Mouse (Mus musculus): ENCODE results near the gene Prkg1. TPM values are rescaled to one million over a fixed set of nuclear protein-coding genes. Genes with fewer than 3 reads are reported as not detected.

The Prkg1 gene
- polyA plus RNA-seq, 1 experiment from 2014 or later, result 12.0 TPM

- 5% methylated on average over 4 of the region's 4 CpGs for WGBS
Observed at GRCm38 (mm10) chr19:30843052-30843564, 921.7 kb downstream of the Prkg1 start.

GRCm38 (mm10) chr19:30842640-30843039 lies 922.2 kb downstream of the Prkg1 start:
- Histone ChIP-seq H3K27me3 (ENCODE audit: insufficient read depth, poor library complexity, severe bottlenecking) (no peaks in the 10 kb centered on the region), H3K9me3 (no peaks in the 10 kb centered on the region), H3K36me3 (no peaks in the 10 kb centered on the region), H3K27ac (no peak overlapping the region), H3K4me3 (no peak overlapping the region), H3K4me1 (peaks cover 11% of the 10 kb centered on the region; the same call in 1 of the 2 replicates)
- no peak for DNase-seq (ENCODE audit: low spot score)
- 56% methylated on average over 1 of the region's 1 CpGs for WGBS

More at GRCm38 (mm10) chr19:30843052-30843564, 921.7 kb downstream of the Prkg1 start:
- Histone ChIP-seq H3K27ac (no peak overlapping the region), H3K4me3 (no peak overlapping the region), H3K36me3 (no peaks in the 10 kb centered on the region), H3K4me1 (peaks cover 11% of the 10 kb centered on the region; the same call in 1 of the 2 replicates), H3K9me3 (no peaks in the 10 kb centered on the region), H3K27me3 (ENCODE audit: insufficient read depth, poor library complexity, severe bottlenecking) (no peaks in the 10 kb centered on the region)
- no peak for DNase-seq (ENCODE audit: low spot score)

- DNase-seq (ENCODE audit: low spot score), result no peak
- Histone ChIP-seq H3K36me3 (no peaks in the 10 kb centered on the region), H3K27me3 (ENCODE audit: insufficient read depth, poor library complexity, severe bottlenecking) (no peaks in the 10 kb centered on the region), H3K27ac (no peak overlapping the region), H3K4me1 (no peaks in the 10 kb centered on the region), H3K9me3 (no peaks in the 10 kb centered on the region), H3K4me3 (no peak overlapping the region)
- 54% methylated on average over 1 of the region's 1 CpGs for WGBS
Observed at GRCm38 (mm10) chr19:30833045-30833651, 931.7 kb downstream of the Prkg1 start.

GRCm38 (mm10) chr19:30829231-30829775 lies 935.5 kb downstream of the Prkg1 start:
- H3K4me3 ChIP-seq, result no peak overlapping the region
- 85% methylated on average over 7 of the region's 7 CpGs for WGBS
- no peaks in the 10 kb centered on the region for H3K9me3 ChIP-seq
- no peaks in the 10 kb centered on the region for H3K4me1 ChIP-seq
- no peaks in the 10 kb centered on the region for H3K36me3 ChIP-seq
- no peaks in the 10 kb centered on the region for H3K27me3 ChIP-seq (ENCODE audit: insufficient read depth, poor library complexity, severe bottlenecking)
- H3K27ac ChIP-seq, result no peak overlapping the region
- DNase-seq (ENCODE audit: low spot score), result no peak

GRCm38 (mm10) chr19:30827820-30828219 lies 937.0 kb downstream of the Prkg1 start:
- Histone ChIP-seq H3K36me3 (no peaks in the 10 kb centered on the region), H3K4me1 (no peaks in the 10 kb centered on the region), H3K9me3 (no peaks in the 10 kb centered on the region), H3K27ac (no peak overlapping the region), H3K27me3 (ENCODE audit: insufficient read depth, poor library complexity, severe bottlenecking) (no peaks in the 10 kb centered on the region), H3K4me3 (no peak overlapping the region)
- no peak for DNase-seq (ENCODE audit: low spot score)
- 77% methylated on average over 3 of the region's 3 CpGs for WGBS

GRCm38 (mm10) chr19:30826106-30826505 lies 938.7 kb downstream of the Prkg1 start:
- Histone ChIP-seq H3K27me3 (ENCODE audit: insufficient read depth, poor library complexity, severe bottlenecking) (no peaks in the 10 kb centered on the region), H3K4me1 (no peaks in the 10 kb centered on the region), H3K9me3 (no peaks in the 10 kb centered on the region), H3K4me3 (no peak overlapping the region), H3K36me3 (no peaks in the 10 kb centered on the region), H3K27ac (no peak overlapping the region)
- WGBS, result 40% methylated on average over 2 of the region's 2 CpGs
- DNase-seq (ENCODE audit: low spot score), result no peak

- WGBS, result 82% methylated on average over 6 of the region's 6 CpGs
- no peaks in the 10 kb centered on the region for H3K9me3 ChIP-seq
- no peak overlapping the region for H3K27ac ChIP-seq
- H3K4me1 ChIP-seq, result no peaks in the 10 kb centered on the region
- DNase-seq (ENCODE audit: low spot score), result no peak
- H3K27me3 ChIP-seq (ENCODE audit: insufficient read depth, poor library complexity, severe bottlenecking), result no peaks in the 10 kb centered on the region
- no peak overlapping the region for H3K4me3 ChIP-seq
- H3K36me3 ChIP-seq, result no peaks in the 10 kb centered on the region
Observed at GRCm38 (mm10) chr19:30815661-30816060, 949.2 kb downstream of the Prkg1 start.

GRCm38 (mm10) chr19:30806265-30806664 lies 958.6 kb downstream of the Prkg1 start:
- Histone ChIP-seq H3K4me1 (no peaks in the 10 kb centered on the region), H3K27ac (no peak overlapping the region), H3K4me3 (no peak overlapping the region), H3K9me3 (no peaks in the 10 kb centered on the region), H3K27me3 (ENCODE audit: insufficient read depth, poor library complexity, severe bottlenecking) (no peaks in the 10 kb centered on the region), H3K36me3 (no peaks in the 10 kb centered on the region)
- DNase-seq (ENCODE audit: low spot score), result no peak
- WGBS, result 73% methylated on average over 5 of the region's 5 CpGs

GRCm38 (mm10) chr19:30780803-30781202 lies 984.0 kb downstream of the Prkg1 start:
- no peaks in the 10 kb centered on the region for H3K27me3 ChIP-seq (ENCODE audit: insufficient read depth, poor library complexity, severe bottlenecking)
- H3K9me3 ChIP-seq, result no peaks in the 10 kb centered on the region
- H3K4me1 ChIP-seq, result no peaks in the 10 kb centered on the region
- DNase-seq (ENCODE audit: low spot score), result no peak
- 69% methylated on average over 2 of the region's 2 CpGs for WGBS
- no peak overlapping the region for H3K27ac ChIP-seq
- H3K36me3 ChIP-seq, result no peaks in the 10 kb centered on the region
- H3K4me3 ChIP-seq, result no peak overlapping the region

GRCm38 (mm10) chr19:30768316-30768715 lies 996.5 kb downstream of the Prkg1 start:
- DNase-seq (ENCODE audit: low spot score), result no peak
- 50% methylated on average over 1 of the region's 1 CpGs for WGBS
- Histone ChIP-seq H3K27ac (no peak overlapping the region), H3K4me1 (no peaks in the 10 kb centered on the region), H3K36me3 (no peaks in the 10 kb centered on the region), H3K4me3 (no peak overlapping the region), H3K9me3 (no peaks in the 10 kb centered on the region), H3K27me3 (ENCODE audit: insufficient read depth, poor library complexity, severe bottlenecking) (no peaks in the 10 kb centered on the region)

GRCm38 (mm10) chr19:30744426-30744825 lies 1020.4 kb downstream of the Prkg1 start:
- H3K4me1 ChIP-seq, result no peaks in the 10 kb centered on the region
- no peaks in the 10 kb centered on the region for H3K9me3 ChIP-seq
- H3K36me3 ChIP-seq, result no peaks in the 10 kb centered on the region
- H3K27ac ChIP-seq, result no peak overlapping the region
- H3K27me3 ChIP-seq (ENCODE audit: insufficient read depth, poor library complexity, severe bottlenecking), result no peaks in the 10 kb centered on the region
- no peak overlapping the region for H3K4me3 ChIP-seq
- DNase-seq (ENCODE audit: low spot score), result no peak

- Histone ChIP-seq H3K27me3 (ENCODE audit: insufficient read depth, poor library complexity, severe bottlenecking) (no peaks in the 10 kb centered on the region), H3K4me1 (no peaks in the 10 kb centered on the region), H3K27ac (no peak overlapping the region), H3K9me3 (no peaks in the 10 kb centered on the region), H3K4me3 (no peak overlapping the region), H3K36me3 (no peaks in the 10 kb centered on the region)
- DNase-seq (ENCODE audit: low spot score), result no peak
- WGBS, result 85% methylated on average over 5 of the region's 5 CpGs
Observed at GRCm38 (mm10) chr19:30699130-30699529, 1065.7 kb downstream of the Prkg1 start.

GRCm38 (mm10) chr19:30691258-30691657 lies 1073.6 kb downstream of the Prkg1 start:
- no peaks in the 10 kb centered on the region for H3K9me3 ChIP-seq
- no peak overlapping the region for H3K4me3 ChIP-seq
- WGBS, result 93% methylated on average over 2 of the region's 2 CpGs
- H3K27me3 ChIP-seq (ENCODE audit: insufficient read depth, poor library complexity, severe bottlenecking), result no peaks in the 10 kb centered on the region
- DNase-seq (ENCODE audit: low spot score), result no peak
- no peak overlapping the region for H3K27ac ChIP-seq
- H3K4me1 ChIP-seq, result no peaks in the 10 kb centered on the region
- H3K36me3 ChIP-seq, result no peaks in the 10 kb centered on the region

GRCm38 (mm10) chr19:30690691-30691090 lies 1074.1 kb downstream of the Prkg1 start:
- no peaks in the 10 kb centered on the region for H3K9me3 ChIP-seq
- H3K27me3 ChIP-seq (ENCODE audit: insufficient read depth, poor library complexity, severe bottlenecking), result no peaks in the 10 kb centered on the region
- no peaks in the 10 kb centered on the region for H3K36me3 ChIP-seq
- no peak for DNase-seq (ENCODE audit: low spot score)
- H3K4me3 ChIP-seq, result no peak overlapping the region
- no peaks in the 10 kb centered on the region for H3K4me1 ChIP-seq
- 81% methylated on average over 6 of the region's 6 CpGs for WGBS
- H3K27ac ChIP-seq, result no peak overlapping the region

All from heart, embryonic 10.5 days (tissue).